Mouse (Mus musculus): ENCODE measurements around the gene Ube3a.

Gene Ube3a

GRCm38 (mm10) chr7:59228045-59228865 lies at the start of gene Ube3a:
TSS of gene Ube3a (plus strand) at chr7:59228750.
- peak; percentile 97 for DNase-seq

GRCm38 (mm10) chr7:59192831-59193230 lies 35.7 kb upstream of the Ube3a start:
- no peak for DNase-seq

- no peak for DNase-seq
These were observed 13.6 kb upstream of the Ube3a start for GRCm38 (mm10) chr7:59214911-59215310.

- no peak for DNase-seq
These were observed 7.3 kb upstream of the Ube3a start for GRCm38 (mm10) chr7:59221244-59221643.

GRCm38 (mm10) chr7:59228866-59229182 lies 274 bp downstream of the Ube3a start:
- DNase-seq, result no peak

GRCm38 (mm10) chr7:59229183-59229911 lies 797 bp downstream of the Ube3a start:
- DNase-seq, result peak; percentile 63

- DNase-seq, result no peak
These were observed 1.8 kb downstream of the Ube3a start for GRCm38 (mm10) chr7:59230304-59230703.

- no peak for DNase-seq
These were observed 2.2 kb downstream of the Ube3a start for GRCm38 (mm10) chr7:59230768-59231167.

GRCm38 (mm10) chr7:59231960-59232359 lies 3.4 kb downstream of the Ube3a start:
- DNase-seq, result no peak

- no peak for DNase-seq
These were observed 6.3 kb downstream of the Ube3a start for GRCm38 (mm10) chr7:59234773-59235401.

- DNase-seq, result no peak
These were observed 14.7 kb downstream of the Ube3a start for GRCm38 (mm10) chr7:59243257-59243656.

- no peak for DNase-seq
These were observed 17.0 kb downstream of the Ube3a start for GRCm38 (mm10) chr7:59245541-59245940.

GRCm38 (mm10) chr7:59253373-59253772 lies 24.8 kb downstream of the Ube3a start:
- no peak for DNase-seq

- no peak for DNase-seq
These were observed 37.0 kb downstream of the Ube3a start for GRCm38 (mm10) chr7:59265538-59265937.

- DNase-seq, result no peak
These were observed 43.2 kb downstream of the Ube3a start for GRCm38 (mm10) chr7:59271775-59272174.

GRCm38 (mm10) chr7:59312576-59312975 lies 84.0 kb downstream of the Ube3a start:
- no peak for DNase-seq

- DNase-seq, result no peak
These were observed 94.2 kb downstream of the Ube3a start for GRCm38 (mm10) chr7:59322759-59323158.
